Mouse (Mus musculus): ENCODE data around the gene Dgkb.

Dgkb gene

GRCm38 (mm10) chr12:38385942-38386341, 568.4 kb downstream of the Dgkb start:
- no peak for DNase-seq

DNA sequence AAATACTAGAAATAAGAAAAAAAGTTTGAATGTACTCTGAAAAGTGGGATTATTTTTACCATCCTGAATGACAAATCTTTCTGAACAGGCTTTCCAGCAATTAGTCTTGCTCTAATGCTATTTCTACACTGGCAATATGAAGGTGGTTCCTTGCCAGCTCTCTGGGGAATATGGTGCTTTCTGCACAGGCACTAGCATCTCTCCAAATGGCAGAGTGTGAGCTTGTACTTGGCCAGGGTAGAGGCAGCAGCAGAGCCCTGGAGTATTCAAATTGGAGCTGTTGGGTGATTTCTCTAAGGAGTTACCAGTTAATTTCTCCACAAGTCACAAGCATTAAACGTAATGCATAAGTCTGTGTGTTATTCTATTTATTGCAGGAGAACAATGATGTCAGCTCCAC, 569.5 kb downstream of the Dgkb start:
- DNase-seq: no peak

DNA sequence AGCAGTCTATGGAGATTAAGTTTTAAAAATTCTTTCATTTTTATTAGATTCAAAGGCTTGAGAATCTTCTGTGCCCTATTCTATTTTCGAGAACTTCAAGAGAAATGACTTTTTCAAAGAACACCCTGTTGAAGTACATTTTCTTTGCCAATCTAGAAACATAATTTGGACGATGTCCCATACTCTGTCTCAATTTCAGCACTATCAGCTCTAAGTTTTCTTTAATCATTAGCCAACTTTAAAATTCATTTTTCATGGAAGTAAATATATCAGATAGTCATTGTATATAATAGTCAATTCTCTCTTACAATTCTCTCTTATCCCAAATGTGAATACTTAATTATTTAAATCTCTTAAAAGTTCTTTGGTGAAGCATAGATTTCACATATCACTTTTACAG, 570.1 kb downstream of the Dgkb start:
- DNase-seq: no peak

DNA sequence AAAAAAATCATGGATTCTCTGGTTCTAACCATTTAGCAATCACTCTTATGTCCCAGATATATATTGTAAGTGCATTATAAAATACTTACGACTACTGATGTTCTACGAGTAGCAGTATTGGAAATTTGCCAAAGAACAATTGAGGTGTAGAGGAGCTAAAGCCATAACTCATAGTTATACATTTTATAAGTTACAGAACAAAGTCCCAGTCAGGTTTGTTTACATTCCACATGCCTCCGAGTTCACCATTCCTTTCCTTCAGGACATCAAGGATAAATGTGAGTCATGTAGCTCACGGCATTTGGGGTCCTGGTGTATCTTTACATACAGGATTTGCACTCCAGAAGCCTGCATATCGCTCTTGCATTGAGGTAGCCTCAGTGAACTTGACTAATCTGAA, 570.7 kb downstream of the Dgkb start:
- DNase-seq: no peak

DNA sequence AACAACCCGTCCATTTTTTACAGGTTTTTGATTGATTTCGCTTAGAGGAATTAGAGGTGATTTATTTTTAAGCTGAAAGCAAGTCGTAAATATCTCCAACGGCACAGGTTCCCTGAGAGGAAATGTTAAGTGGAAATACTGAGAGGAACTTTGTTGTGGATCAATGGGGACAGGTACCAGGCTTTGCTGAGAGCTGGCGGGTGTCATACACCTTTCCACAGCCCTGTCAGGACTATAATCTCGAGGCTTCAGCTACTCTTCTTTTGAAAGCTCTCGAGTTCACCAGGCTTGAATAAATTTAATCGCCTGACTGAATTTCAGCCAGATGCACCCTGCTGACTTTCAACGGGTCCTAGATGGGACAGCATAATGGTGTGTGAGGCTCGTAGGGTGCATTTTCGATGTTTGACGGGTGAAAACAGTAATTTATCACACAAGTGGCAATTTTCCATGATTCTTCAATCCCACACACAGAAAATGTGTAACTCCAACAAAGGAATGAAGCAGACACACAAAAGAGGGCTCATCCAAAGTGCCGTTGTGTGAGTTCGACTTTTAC, 580.3 kb downstream of the Dgkb start:
- no peak for DNase-seq

- no peak for DNase-seq
Observed at GRCm38 (mm10) chr12:38400089-38400488, 582.6 kb downstream of the Dgkb start.

GRCm38 (mm10) chr12:38435364-38436130, 618.0 kb downstream of the Dgkb start:
- DNase-seq: no peak

DNA sequence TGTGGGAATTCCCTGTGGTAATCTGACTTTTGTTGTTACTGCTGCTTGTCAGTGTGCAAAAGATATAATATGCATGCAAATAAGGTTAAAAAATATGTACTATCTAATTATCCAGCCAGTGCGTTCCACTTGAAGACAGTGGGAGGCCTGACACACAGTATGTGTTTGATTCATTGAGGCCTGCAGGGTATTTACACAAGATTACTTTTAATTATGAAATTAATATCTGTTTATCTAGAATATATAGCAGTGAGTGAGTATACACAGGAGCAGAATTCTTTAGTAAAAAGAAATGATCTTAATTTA, 618.6 kb downstream of the Dgkb start:
- DNase-seq: no peak

GRCm38 (mm10) chr12:38450323-38451087, 633.0 kb downstream of the Dgkb start:
- no peak for DNase-seq

DNA sequence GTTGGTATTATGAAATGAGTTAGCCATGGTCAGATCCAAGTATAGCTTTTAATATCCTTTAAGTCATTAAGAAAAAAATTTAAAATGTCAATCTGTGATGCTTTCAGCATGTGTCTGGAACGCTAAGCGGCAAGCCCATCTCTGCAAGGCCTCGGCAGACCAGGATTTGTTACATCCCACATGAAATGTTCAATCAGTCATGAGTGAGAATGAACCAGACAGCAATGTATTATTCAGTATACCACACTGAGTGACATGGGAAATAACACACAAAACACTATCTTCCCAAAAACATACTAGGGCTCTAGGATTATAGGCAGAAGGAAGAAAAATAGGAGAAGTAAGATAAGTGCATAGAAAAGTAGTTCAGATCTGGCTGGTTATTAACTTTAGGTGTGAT, 634.2 kb downstream of the Dgkb start:
- no peak for DNase-seq

GRCm38 (mm10) chr12:38468191-38468590, 650.7 kb downstream of the Dgkb start:
- DNase-seq: no peak

- DNase-seq: no peak
Observed at GRCm38 (mm10) chr12:38468605-38469004, 651.1 kb downstream of the Dgkb start.

DNA sequence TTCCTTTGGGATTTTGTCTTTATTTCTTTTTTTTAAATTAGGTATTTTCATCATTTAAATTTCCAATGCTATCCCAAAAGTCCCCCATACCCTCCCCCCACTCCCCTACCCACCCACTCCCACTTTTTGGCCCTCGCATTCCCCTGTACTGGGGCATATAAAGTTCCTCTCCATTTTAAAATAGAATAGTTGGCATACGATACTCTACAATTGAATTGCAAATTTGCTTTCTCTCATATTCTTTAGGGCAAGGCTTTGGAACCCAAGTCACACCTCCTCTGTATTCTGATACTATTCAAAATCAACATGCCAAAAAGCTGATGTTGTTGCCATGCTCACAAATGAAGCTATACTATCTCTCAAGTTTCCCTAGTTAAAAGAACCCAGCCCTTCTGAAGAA, 679.7 kb downstream of the Dgkb start:
- DNase-seq: no peak

DNA sequence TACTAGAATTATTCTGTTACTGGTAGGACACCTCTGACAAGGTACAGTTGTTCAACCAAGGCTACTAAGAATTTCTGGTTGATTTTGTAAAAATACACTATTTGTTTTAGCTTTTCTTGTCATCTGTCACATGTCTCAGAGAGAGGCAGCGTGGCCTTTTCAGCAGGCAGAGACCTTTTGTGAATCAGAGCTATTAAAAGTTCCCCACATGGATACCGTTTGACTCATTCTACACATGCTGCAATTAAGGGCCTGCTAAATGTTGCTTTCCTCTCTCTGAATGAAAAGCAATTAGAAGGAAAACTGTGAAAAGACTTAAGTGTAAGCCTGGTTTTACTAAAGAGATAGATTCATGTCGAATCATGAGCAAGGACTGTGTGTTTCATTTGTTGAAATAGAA, 683.4 kb downstream of the Dgkb start:
- no peak for DNase-seq

DNA sequence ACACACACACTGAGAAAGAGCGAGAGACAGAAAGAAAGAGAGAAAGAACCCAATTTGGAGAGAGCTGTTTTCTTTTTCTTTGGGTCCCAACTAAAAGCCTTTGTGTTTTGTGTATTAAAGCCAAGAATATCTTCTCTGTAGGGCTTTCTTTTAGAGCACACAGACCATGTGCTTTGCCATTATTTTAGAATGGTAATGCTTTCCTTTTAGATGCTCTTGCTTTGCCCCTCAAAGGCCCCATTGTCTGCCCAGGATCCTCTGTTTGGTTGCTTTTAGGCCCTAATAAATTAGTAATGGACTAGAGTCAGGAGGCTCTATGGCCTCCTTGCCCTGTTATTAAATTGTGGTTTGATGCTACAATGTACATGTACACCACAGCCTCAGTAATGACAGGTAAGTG, 690.7 kb downstream of the Dgkb start:
- no peak for DNase-seq

DNA sequence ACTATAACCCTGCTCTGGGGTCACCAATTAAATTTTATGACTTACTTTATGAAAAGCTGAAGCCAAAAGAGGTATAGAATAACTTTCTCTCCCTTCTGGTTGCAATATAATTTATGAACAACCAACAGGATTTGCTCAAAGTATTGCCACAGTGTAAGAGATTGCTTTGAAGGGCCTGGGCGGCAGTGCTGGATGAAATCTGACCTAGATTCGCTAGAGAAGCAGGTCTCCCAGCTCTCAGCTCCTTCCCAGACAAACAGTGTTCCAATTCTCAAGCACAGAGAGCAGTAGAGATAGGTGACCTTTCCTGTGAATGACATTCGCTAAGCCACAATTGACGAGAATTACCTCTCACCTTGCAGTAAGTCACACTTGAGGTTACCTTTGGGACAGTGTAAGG, 727.9 kb downstream of the Dgkb start:
- no peak for DNase-seq

DNA sequence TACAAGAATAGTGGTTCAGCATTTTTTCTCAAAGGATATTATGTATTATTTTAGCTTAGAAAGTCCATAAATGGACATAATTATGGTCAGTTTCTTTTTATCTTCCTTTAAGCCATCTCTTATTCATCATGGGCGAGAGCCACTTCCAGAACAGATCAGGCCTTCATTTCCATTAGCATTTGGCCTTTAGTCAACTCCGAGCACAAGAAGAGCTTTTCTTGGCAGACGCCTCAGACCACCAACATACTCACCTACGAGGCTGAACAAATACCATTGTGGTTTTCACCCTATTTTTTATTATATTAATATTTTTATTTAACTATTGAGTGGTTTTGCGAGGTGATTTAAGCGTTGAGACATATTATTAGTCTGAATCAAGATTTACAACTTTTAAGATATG, 759.6 kb downstream of the Dgkb start:
- no peak for DNase-seq

DNA sequence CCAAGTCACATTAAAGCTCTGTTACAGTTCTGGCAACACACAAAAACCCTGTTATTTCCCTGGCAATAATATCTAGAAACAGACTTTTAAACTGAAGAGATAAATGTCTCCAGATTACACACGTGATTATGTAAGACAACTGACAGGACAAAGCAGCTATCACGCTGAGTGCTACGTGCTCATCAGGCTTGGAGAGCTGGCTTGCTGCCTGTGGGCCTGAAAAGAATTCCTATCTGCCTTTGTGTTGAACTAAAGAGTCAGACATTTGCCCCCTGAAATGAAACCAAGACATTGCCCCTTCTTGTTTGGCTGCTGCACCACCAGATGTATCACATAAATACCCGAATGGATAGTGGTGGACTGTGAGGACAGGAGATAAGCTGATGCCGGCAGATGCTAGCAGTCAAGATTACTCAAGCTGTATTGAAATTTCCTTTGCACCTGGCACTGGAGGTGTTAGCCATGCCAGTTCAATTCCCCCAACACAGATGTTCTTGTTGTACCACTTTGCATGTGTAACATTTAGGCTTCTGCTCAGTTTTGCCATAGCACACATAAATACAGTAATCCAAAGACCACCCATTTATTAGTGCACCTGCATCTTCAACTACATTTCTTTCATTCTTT, 761.8 kb downstream of the Dgkb start:
- no peak for DNase-seq

GRCm38 (mm10) chr12:38586368-38586865, 768.9 kb downstream of the Dgkb start:
- DNase-seq: no peak

DNA sequence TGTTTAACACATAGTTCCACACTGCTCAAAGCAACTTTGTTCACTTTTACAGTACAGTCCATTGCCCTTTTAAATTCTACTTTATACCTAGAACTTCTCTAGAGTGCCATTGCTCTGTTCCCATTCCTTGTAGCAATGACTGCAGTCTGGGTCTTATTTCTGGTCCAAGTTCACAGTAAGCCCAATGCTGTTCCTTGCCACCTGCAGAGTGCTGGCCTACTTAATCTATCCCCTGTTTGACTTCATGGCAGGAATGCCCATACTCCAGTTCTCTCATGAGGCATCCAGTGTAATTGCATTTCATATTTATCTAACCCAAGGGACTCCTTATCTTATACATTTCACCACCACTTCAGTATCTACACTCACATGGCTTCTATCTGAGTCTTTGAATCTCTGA, 772.4 kb downstream of the Dgkb start:
- DNase-seq: no peak

DNA sequence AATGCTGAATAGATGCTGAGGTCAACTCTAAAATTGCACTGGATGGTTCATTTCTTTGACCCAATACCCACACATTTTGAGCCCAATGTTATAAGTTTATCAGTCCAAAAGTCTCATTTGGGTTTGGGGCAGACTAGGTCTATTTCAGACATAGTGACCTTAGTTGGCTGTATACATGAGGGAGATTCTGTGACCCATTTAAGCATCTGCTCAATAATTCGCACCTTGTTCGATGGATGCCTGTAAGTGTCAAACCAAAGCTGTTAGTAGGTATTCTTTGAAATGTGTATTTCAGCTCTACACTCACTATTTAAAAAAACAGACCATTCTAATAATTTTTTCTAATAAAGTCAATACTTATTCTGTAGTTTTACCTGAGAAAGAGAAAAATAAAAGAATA, 776.1 kb downstream of the Dgkb start:
- DNase-seq: no peak

DNA sequence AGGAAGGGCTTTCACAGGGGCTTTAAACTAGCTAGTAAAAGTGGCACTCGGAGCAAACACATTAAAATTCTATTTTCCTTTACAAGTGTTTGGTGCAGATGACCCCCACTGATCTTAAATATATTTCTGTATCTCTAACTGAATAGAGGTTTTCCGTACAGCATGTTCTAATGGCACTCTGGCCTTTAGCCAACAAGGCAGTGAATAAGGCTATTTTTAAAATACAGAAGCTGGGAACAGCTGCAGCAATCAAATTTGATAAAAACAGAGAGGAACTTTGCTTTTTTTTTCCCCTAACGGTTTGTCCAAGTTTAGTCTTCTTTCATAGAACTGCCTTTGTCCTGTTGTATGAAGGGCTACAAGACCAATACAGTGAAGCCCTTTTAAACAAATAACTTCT, 776.5 kb downstream of the Dgkb start:
- DNase-seq: no peak

DNA sequence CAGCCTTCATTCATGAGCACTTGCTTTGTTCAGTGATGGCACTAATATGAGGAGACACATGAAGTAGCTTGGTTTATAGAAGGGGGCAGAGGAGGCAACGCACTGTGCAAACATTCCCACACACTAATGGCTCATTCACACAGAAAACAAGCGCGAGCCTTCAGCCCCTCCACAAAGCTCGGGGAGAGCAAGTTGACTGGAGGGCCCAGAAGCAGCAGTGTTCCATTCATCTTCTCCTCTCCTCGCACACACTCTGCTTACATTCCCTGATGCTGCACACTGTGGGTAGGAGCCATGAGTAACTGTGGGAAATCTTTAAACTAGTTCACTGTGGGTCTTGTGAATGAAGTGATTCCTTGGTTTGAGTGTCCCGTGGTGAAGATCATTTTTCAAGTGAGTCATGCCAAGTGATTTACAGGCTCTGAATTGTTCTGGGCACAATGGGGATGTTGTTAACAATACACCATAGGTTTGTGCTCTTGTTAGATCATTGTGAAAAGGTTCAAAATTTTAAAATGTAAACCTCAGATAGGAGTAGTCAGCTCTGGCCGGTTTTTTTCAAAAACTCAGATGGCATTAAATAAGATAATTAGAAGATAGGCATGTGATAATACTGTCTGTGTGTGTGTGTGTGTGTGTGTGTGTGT, 779.0 kb downstream of the Dgkb start:
- no peak for DNase-seq
